Mouse (Mus musculus) kidney, adult 2 months (tissue): Measurements from ENCODE around the gene Larp6. TPM values are rescaled to one million over a fixed set of nuclear protein-coding genes. Genes with fewer than 3 reads are reported as not detected.

Experiments used
- DNase-seq: peaks from one replicate; pipeline ENCODE4 v3.0.0; 2021
- H3K27ac ChIP-seq: fragments of 200-500 bp; 2 replicates; pipeline ENCODE4 v1.5.1; 2012; ENCODE audit warnings: low read depth, low read length, control low read depth, inconsistent platforms; ENCODE audit not compliant: insufficient read depth
- H3K27me3 ChIP-seq: fragments of 200-500 bp; replicated peaks from 2 replicates; pipeline ENCODE4 v1.6.1; 2012; ENCODE audit warnings: mild to moderate bottlenecking, moderate library complexity, low read length, inconsistent platforms; ENCODE audit not compliant: control insufficient read depth, insufficient read depth
- H3K36me3 ChIP-seq: fragments of 200-500 bp; 2 replicates; pipeline ENCODE4 v1.6.1; 2012; ENCODE audit warnings: mild to moderate bottlenecking, moderate library complexity, low read length, inconsistent platforms; ENCODE audit not compliant: control insufficient read depth, insufficient read depth
- H3K4me1 ChIP-seq: fragments of 200-500 bp; 2 replicates; pipeline ENCODE4 v1.6.1; 2011; ENCODE audit warnings: low read length; ENCODE audit not compliant: control insufficient read depth, insufficient read depth
- H3K4me3 ChIP-seq: fragments of 200-500 bp; 2 replicates; pipeline ENCODE4 v1.5.1; 2011; ENCODE audit warnings: mild to moderate bottlenecking, low read depth, low read length, control low read depth; ENCODE audit not compliant: insufficient read depth
- CTCF ChIP-seq: fragments of 200-500 bp; conservative IDR thresholded peaks from 2 replicates; pipeline ENCODE4 v1.5.1; 2011; ENCODE audit warnings: low read depth, mild to moderate bottlenecking, control low read depth, low read length, moderate library complexity, mixed read lengths; ENCODE audit not compliant: insufficient read depth, insufficient read length
- POLR2A ChIP-seq: fragments of 200-500 bp; IDR thresholded peaks from one replicate; pipeline ENCODE4 v1.6.1; 2011; ENCODE audit warnings: low read depth, low read length, control low read depth
- WGBS: fragments of 180-500 bp; shearing (Covaris S2); methylation state at CpG from one replicate; pipeline ENCODE4 v1.1.7; 2018; 5-methylcytosine and 5-hydroxymethylcytosine counted together
- polyA plus RNA-seq: library from polyadenylated mRNA; depleted of rRNA; stranded (reverse); fragments of >200 nt; gene quantifications from 2 replicates; pipeline ENCODE4 v1.2.3, GENCODE M21; 2012

Gene Larp6
- polyA plus RNA-seq, 1 experiment: 1.7 TPM

GRCm38 (mm10) chr9:60676429-60676828 is 36.4 kb upstream of the Larp6 start:
- H3K27me3 ChIP-seq: no peaks in the 10 kb centered on the region
- H3K4me3 ChIP-seq: no peak overlapping the region
- DNase-seq: no peak
- no peaks in the 10 kb centered on the region for H3K36me3 ChIP-seq
- TF ChIP-seq POLR2A (no peak), CTCF (no peak)
- no peak overlapping the region for H3K27ac ChIP-seq
- 93% methylated on average over 4 of the region's 4 CpGs for WGBS
- H3K4me1 ChIP-seq: no peaks in the 10 kb centered on the region

DNA sequence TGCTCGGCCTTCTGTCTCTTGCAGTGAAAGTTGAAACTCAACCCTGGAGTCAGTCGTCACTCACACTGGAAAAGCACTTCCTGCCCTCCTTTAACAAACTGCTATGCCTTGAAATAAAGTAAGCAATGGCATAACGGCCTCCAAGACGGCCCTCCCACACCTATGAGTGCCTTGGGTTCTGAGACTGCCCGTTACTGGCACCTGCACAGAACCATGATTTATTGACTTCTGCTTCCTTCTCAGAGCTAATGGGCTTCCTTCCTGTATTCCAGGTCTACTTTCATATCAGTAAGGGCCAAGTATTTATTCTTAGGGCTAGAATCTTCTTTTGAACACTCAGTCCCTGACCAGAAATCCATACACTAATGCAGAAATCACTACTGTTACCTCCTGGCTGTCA is 33.9 kb upstream of the Larp6 start:
- H3K4me1 ChIP-seq: no peaks in the 10 kb centered on the region
- TF ChIP-seq POLR2A: no peak
- TF ChIP-seq CTCF: no peak
- H3K4me3 ChIP-seq: no peak overlapping the region
- no peaks in the 10 kb centered on the region for H3K27me3 ChIP-seq
- WGBS: 54% methylated on average over 5 of the region's 5 CpGs
- no peak overlapping the region for H3K27ac ChIP-seq
- H3K36me3 ChIP-seq: no peaks in the 10 kb centered on the region
- peak; percentile 43 for DNase-seq

DNA sequence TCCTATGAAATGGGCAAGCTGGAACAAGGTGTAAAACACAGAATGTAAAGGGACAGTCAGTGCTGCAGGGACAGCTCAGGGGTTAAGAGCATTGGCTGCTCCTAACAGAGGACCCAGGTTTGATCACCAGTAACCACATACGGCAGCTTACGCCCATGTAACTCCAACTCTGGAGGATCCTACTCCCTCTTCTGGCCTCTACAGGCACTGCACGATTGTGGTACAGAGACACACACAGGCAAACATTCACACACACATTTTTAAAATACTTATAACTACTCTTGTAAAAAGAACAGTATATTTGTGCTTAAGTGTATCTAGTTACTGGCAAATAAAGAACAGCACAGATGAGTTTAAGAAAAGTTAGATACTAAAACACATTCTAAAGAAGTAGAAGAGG is 31.8 kb upstream of the Larp6 start:
- no peak for TF ChIP-seq POLR2A
- no peak for TF ChIP-seq CTCF
- no peak overlapping the region for H3K4me3 ChIP-seq
- no peaks in the 10 kb centered on the region for H3K27me3 ChIP-seq
- no peaks in the 10 kb centered on the region for H3K36me3 ChIP-seq
- H3K4me1 ChIP-seq: no peaks in the 10 kb centered on the region
- 89% methylated on average over 3 of the region's 3 CpGs for WGBS
- no peak for DNase-seq
- no peak overlapping the region for H3K27ac ChIP-seq

DNA sequence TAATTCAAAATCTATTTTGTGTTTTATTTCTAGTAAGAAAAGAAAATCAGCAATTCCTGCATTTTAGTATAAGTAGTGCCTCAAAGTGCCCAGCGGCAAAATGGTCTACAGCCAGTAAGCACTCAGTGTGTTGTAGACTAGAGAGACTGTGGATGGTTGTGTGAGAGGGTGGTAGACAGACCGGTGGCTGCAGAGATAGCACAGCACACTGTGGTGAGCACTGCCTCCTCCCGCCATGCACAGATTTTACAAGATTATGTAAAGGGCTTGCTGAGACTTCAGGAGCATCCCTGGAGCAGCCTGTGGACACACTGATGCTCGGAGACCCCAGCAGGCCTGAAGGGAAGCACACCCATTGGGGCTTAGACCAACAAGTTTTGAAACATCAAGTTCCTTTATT is 30.0 kb upstream of the Larp6 start:
- Histone ChIP-seq H3K4me3 (no peak overlapping the region), H3K4me1 (no peaks in the 10 kb centered on the region), H3K27me3 (no peaks in the 10 kb centered on the region), H3K27ac (no peak overlapping the region), H3K36me3 (no peaks in the 10 kb centered on the region)
- WGBS: 96% methylated on average over 4 of the region's 4 CpGs
- DNase-seq: no peak
- TF ChIP-seq CTCF (no peak), POLR2A (no peak)

GRCm38 (mm10) chr9:60687415-60687814 is 25.4 kb upstream of the Larp6 start:
- WGBS: 2% methylated on average over 7 of the region's 7 CpGs
- no peaks in the 10 kb centered on the region for H3K27me3 ChIP-seq
- TF ChIP-seq POLR2A (no peak), CTCF (no peak)
- peak overlapping the region; percentile 53 for H3K4me3 ChIP-seq
- peak overlapping the region; percentile 8; the same call in 1 of the 2 replicates for H3K27ac ChIP-seq
- H3K4me1 ChIP-seq: no peaks in the 10 kb centered on the region
- DNase-seq: no peak
- no peaks in the 10 kb centered on the region for H3K36me3 ChIP-seq

DNA sequence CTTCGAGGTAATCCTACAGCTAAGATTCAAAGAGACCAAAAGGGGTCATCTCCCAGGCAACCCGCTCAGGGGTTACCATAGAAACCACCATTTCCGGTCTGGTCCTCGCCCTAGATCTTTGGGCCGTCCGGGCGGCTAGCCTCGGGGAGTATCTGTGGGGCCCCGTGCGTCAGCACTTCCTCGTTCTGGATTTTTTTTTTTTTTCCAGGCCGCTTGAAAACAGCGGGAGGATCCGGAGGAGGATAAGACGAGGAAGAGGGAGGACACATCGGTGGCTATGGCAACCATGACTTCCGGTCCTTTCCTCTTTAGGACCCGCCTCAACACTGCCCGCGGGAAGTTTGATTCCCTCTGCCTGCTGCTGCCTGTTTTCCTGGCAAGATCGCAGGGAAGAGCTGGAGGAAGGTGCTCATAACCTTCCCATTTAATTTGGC is 24.9 kb upstream of the Larp6 start, which contains the start of gene Lrrc49:
TSS of gene Lrrc49 (minus strand) at position 268 of the 434 bp plus-strand sequence.
- DNase-seq: peak; percentile 94
- peak within 1 kb of the TSS; percentile 8; the same call in 1 of the 2 replicates for H3K27ac ChIP-seq
- no peaks in the 10 kb centered on the region for H3K36me3 ChIP-seq
- no peaks in the 10 kb centered on the region for H3K27me3 ChIP-seq
- peak within 1 kb of the TSS; percentile 53 for H3K4me3 ChIP-seq
- no peak for TF ChIP-seq CTCF
- no peak for TF ChIP-seq POLR2A
- no peaks in the 10 kb centered on the region for H3K4me1 ChIP-seq
- under 1% methylated on average over 21 of the region's 21 CpGs for WGBS

- TF ChIP-seq POLR2A: no peak
- TF ChIP-seq CTCF: no peak
- no peak for DNase-seq
- Histone ChIP-seq H3K27me3 (no peaks in the 10 kb centered on the region), H3K27ac (peak overlapping the region; percentile 47; the same call in 1 of the 2 replicates), H3K4me1 (no peaks in the 10 kb centered on the region), H3K36me3 (no peaks in the 10 kb centered on the region), H3K4me3 (no peak overlapping the region)
- 38% methylated on average over 4 of the region's 4 CpGs for WGBS
Measured at GRCm38 (mm10) chr9:60692624-60693023, 20.2 kb upstream of the Larp6 start.
